Mouse (Mus musculus) hindbrain, postnatal 0 days (tissue): ENCODE measurements around the gene Rexo4. TPM values are rescaled to one million over a fixed set of nuclear protein-coding genes. Genes with fewer than 3 reads are reported as not detected.

Experiments used
- ATAC-seq: fragments of 200-750 bp; cut with Nextera tagmentation; 2 replicates; pipeline ENCODE4 v1.8.0; 2017; ENCODE audit warnings: mild to moderate bottlenecking, moderate TSS enrichment, moderate library complexity
- DNase-seq: peaks from one replicate; pipeline ENCODE4 v3.0.0-alpha.2; 2015; ENCODE audit warnings: low spot score
- H3K27ac ChIP-seq: fragments of 300-500 bp; sonication (generic); 2 replicates; pipeline ENCODE4 v1.5.1; 2014; ENCODE audit warnings: mild to moderate bottlenecking
- H3K27me3 ChIP-seq: fragments of 300-500 bp; sonication (generic); 2 replicates; pipeline ENCODE4 v1.6.1; 2014; ENCODE audit warnings: low read length, mixed read lengths; ENCODE audit not compliant: insufficient read depth
- H3K36me3 ChIP-seq: fragments of 300-500 bp; sonication (generic); 2 replicates; pipeline ENCODE4 v1.6.1; 2014; ENCODE audit warnings: low read length, mixed read lengths; ENCODE audit not compliant: insufficient read depth
- H3K4me1 ChIP-seq: fragments of 300-500 bp; sonication (generic); 2 replicates; pipeline ENCODE4 v1.6.1; 2014; ENCODE audit warnings: antibody characterized with exemption, low read length, mixed read lengths; ENCODE audit not compliant: insufficient read depth
- H3K4me2 ChIP-seq: fragments of 300-500 bp; sonication (generic); 2 replicates; pipeline ENCODE4 v1.6.1; 2014; ENCODE audit warnings: low read depth, mild to moderate bottlenecking, low read length, moderate library complexity, mixed read lengths
- H3K4me3 ChIP-seq: fragments of 300-500 bp; sonication (generic); 2 replicates; pipeline ENCODE4 v1.5.1; 2014; ENCODE audit warnings: low read length
- H3K9ac ChIP-seq: fragments of 300-500 bp; sonication (generic); replicated peaks from 2 replicates; pipeline ENCODE4 v1.6.1; 2014; ENCODE audit warnings: mild to moderate bottlenecking, low read length, moderate library complexity, mixed read lengths
- H3K9me3 ChIP-seq: fragments of 300-500 bp; sonication (generic); 2 replicates; pipeline ENCODE4 v1.6.1; 2016; ENCODE audit warnings: low read length, mixed read lengths
- CTCF ChIP-seq: IDR thresholded peaks from 2 replicates; pipeline ENCODE4 v1.5.1; 2016; ENCODE audit warnings: antibody characterized with exemption, control low read depth, low read depth
- WGBS: fragments of 180-500 bp; shearing (Covaris S2); extraction: QIAGEN DNeasy Blood & Tissue Kit; methylation state at CpG from one replicate; pipeline ENCODE4 v1.1.7; 2014; 5-methylcytosine and 5-hydroxymethylcytosine counted together
- polyA plus RNA-seq: library from polyadenylated mRNA; unstranded; fragments of >200 nt; fragmentation: Nextera tagmentation; extraction: Ambion mirVana; gene quantifications from 2 replicates; pipeline ENCODE4 v1.2.1, GENCODE M21; 2015
- total RNA-seq: library from RNA; depleted of rRNA; stranded (reverse); fragments of >200 nt; gene quantifications from 2 replicates; pipeline ENCODE4 v1.2.3, GENCODE M21; 2014

Rexo4 gene
- total and polyA plus RNA-seq, 2 experiments from 2014 or later = 25.0 to 35.3 TPM

- Histone ChIP-seq H3K27me3 (no peaks in the 10 kb centered on the region), H3K4me3 (peak overlapping the region; percentile 55), H3K9me3 (no peaks in the 10 kb centered on the region), H3K27ac (peak overlapping the region; percentile 96), H3K4me2 (peak overlapping the region; percentile 71), H3K4me1 (peaks cover 11% of the 10 kb centered on the region), H3K9ac (peak overlapping the region; percentile 64), H3K36me3 (peaks cover 7% of the 10 kb centered on the region; the same call in 1 of the 2 replicates)
- no peak for TF ChIP-seq CTCF
- DNase-seq = no peak
- 21% methylated on average over 14 of the region's 14 CpGs for WGBS
- ATAC-seq = no peak
Observed at GRCm38 (mm10) chr2:26964724-26965370, 661 bp upstream of the Rexo4 start.

DNA sequence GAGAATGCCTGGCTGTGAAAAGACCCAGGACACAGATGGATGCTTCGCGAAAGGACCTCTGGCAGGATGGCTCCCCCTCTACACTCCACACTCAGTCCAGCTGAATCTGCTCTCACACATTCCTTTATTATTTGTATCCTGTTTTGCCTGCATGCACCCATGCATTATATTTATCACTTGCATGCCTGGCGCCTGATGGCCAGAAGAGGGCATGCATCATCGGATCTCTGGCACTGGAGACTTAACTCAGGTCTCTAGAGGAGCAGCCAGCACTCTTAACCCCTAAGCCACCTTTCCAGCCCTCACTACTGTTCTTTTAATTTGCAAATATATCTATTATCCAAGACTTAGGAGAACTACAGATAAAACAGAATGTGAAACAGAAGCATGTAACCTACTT, 3.4 kb downstream of the Rexo4 start:
- peak; percentile 65 for TF ChIP-seq CTCF
- DNase-seq = peak; percentile 46
- H3K27ac ChIP-seq = no peak overlapping the region
- no peak overlapping the region for H3K4me2 ChIP-seq
- no peaks in the 10 kb centered on the region for H3K27me3 ChIP-seq
- peaks cover 11% of the 10 kb centered on the region for H3K4me1 ChIP-seq
- no peak overlapping the region for H3K9ac ChIP-seq
- no peak overlapping the region for H3K4me3 ChIP-seq
- WGBS = 61% methylated on average over 4 of the region's 4 CpGs
- ATAC-seq = no peak
- H3K9me3 ChIP-seq = no peaks in the 10 kb centered on the region
- H3K36me3 ChIP-seq = peaks cover 33% of the 10 kb centered on the region

DNA sequence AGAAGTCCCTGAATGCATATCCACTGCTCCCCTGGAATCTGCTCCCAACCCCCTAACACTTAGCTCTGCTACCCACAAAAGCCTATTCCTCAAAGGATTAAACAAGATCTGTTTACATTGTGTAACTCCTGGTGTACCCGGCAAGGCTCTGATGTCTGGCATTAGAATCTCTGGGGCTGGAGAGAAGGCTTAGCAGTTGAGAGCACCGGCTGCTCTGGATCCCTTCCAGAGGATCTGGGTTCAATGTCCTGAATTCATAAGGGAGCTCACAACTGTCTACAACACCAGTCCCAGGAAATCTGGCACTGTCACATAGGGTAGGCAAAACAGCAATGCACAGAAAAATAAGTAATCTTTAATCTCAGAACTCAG, 6.7 kb downstream of the Rexo4 start:
- 82% methylated on average over 2 of the region's 2 CpGs for WGBS
- no peak overlapping the region for H3K27ac ChIP-seq

GRCm38 (mm10) chr2:26956811-26957487, 7.2 kb downstream of the Rexo4 start:
- no peak overlapping the region for H3K27ac ChIP-seq
- ATAC-seq = no peak
- no peak for TF ChIP-seq CTCF
- no peaks in the 10 kb centered on the region for H3K9me3 ChIP-seq
- H3K4me1 ChIP-seq = peaks cover 6% of the 10 kb centered on the region; the same call in 1 of the 2 replicates
- H3K4me2 ChIP-seq = no peak overlapping the region
- no peaks in the 10 kb centered on the region for H3K27me3 ChIP-seq
- no peak overlapping the region for H3K9ac ChIP-seq
- 94% methylated on average over 12 of the region's 12 CpGs for WGBS
- no peak for DNase-seq
- H3K4me3 ChIP-seq = no peak overlapping the region
- H3K36me3 ChIP-seq = peaks cover 55% of the 10 kb centered on the region

More for the DNA sequence above, 6.7 kb downstream of the Rexo4 start:
- Histone ChIP-seq H3K27me3 (no peaks in the 10 kb centered on the region), H3K4me1 (peaks cover 6% of the 10 kb centered on the region; the same call in 1 of the 2 replicates), H3K9me3 (no peaks in the 10 kb centered on the region), H3K36me3 (peaks cover 55% of the 10 kb centered on the region), H3K9ac (no peak overlapping the region), H3K4me2 (no peak overlapping the region), H3K4me3 (no peak overlapping the region)
- TF ChIP-seq CTCF = no peak
- DNase-seq (no peak), ATAC-seq (no peak)

DNA sequence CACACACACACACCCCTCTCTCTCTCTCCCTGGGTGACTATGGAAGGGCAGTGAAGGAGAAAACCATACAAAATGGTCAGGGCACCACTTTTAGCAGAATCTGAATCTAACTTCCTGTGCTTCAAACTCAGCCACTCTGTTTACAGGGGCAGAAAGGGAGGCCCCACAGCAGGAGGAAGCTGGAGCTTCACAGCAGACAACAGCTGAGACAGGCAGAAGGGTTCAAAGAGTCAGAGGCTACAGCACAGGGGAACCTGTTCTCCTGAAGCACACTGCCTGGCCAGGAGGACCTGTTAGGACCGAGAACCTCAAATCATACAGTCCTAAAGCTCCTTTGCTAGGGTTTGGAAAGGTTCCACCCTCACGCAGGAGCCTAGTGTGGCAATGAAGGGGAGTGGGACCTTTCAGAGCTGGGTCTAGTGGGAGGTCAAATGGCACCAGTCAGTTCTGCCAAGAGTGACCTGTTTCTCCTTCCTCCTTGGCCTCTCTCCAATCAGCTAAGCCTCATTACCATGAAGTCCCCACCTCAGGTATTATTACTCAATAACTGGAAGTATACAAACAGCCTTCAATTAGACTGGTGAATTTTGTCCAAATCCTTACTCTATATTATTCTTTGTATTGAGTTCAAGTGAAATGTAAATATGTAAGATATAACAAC, 9.3 kb downstream of the Rexo4 start:
- ATAC-seq (no peak), DNase-seq (no peak)
- Histone ChIP-seq H3K4me2 (no peak overlapping the region), H3K36me3 (peaks cover 53% of the 10 kb centered on the region), H3K9ac (no peak overlapping the region), H3K4me3 (no peak overlapping the region), H3K4me1 (no peaks in the 10 kb centered on the region), H3K27me3 (no peaks in the 10 kb centered on the region), H3K27ac (no peak overlapping the region), H3K9me3 (no peaks in the 10 kb centered on the region)
- TF ChIP-seq CTCF = no peak
- 100% methylated on average over 2 of the region's 2 CpGs for WGBS

GRCm38 (mm10) chr2:26952866-26953265, 11.3 kb downstream of the Rexo4 start:
- no peak for DNase-seq
- Histone ChIP-seq H3K9ac (no peak overlapping the region), H3K4me1 (no peaks in the 10 kb centered on the region), H3K27ac (no peak overlapping the region), H3K36me3 (peaks cover 48% of the 10 kb centered on the region), H3K9me3 (no peaks in the 10 kb centered on the region), H3K4me3 (no peak overlapping the region), H3K27me3 (no peaks in the 10 kb centered on the region), H3K4me2 (no peak overlapping the region)
- no peak for TF ChIP-seq CTCF
- no peak for ATAC-seq
- 91% methylated on average over 8 of the region's 8 CpGs for WGBS
